Mouse (Mus musculus): ENCODE measurements at regions not wholly inside any gene's neighbourhood (a gene's known extent, or its start where the extent isn't known, plus 50 kb on each side); places are given as distances from the start of the nearest gene placed in this dataset.
"Not testable (repeated sequence)": the region's sequence is repeated elsewhere in the genome, so short reads cannot be mapped to it uniquely, and the experiment has no call there.

- no peak for DNase-seq
Measured at GRCm38 (mm10) chr10:111637084-111637735, 131.1 kb downstream of the Phlda1 start.

GRCm38 (mm10) chr10:111639866-111640265 lies 133.8 kb downstream of the Phlda1 start:
- DNase-seq = no peak

GRCm38 (mm10) chr10:111642683-111643082 lies 136.6 kb downstream of the Phlda1 start:
- DNase-seq = no peak

- DNase-seq = not testable (repeated sequence)
Measured at GRCm38 (mm10) chr10:111653773-111654172, 147.7 kb downstream of the Phlda1 start.

- no peak for DNase-seq
Measured at GRCm38 (mm10) chr10:111654364-111655226, 148.5 kb downstream of the Phlda1 start.

- no peak for DNase-seq
Measured at GRCm38 (mm10) chr10:111658828-111659227, 152.7 kb downstream of the Phlda1 start.

- no peak for DNase-seq
Measured at GRCm38 (mm10) chr10:111662665-111663064, 156.6 kb downstream of the Phlda1 start.

GRCm38 (mm10) chr10:111665834-111666233 lies 159.7 kb downstream of the Phlda1 start:
- no peak for DNase-seq

- DNase-seq = no peak
Measured at GRCm38 (mm10) chr10:111666963-111667362, 160.9 kb downstream of the Phlda1 start.

- DNase-seq = no peak
Measured at GRCm38 (mm10) chr10:111668639-111669038, 162.6 kb downstream of the Phlda1 start.

GRCm38 (mm10) chr10:111669658-111670057 lies 163.6 kb downstream of the Phlda1 start:
- DNase-seq = no peak

- DNase-seq = no peak
Measured at GRCm38 (mm10) chr10:111670666-111671065, 164.6 kb downstream of the Phlda1 start.

- DNase-seq = no peak
Measured at GRCm38 (mm10) chr10:111672454-111673316, 166.6 kb downstream of the Phlda1 start.

- no peak for DNase-seq
Measured at GRCm38 (mm10) chr10:111673317-111673610, 167.2 kb downstream of the Phlda1 start.

- no peak for DNase-seq
Measured at GRCm38 (mm10) chr10:111676255-111676654, 170.2 kb downstream of the Phlda1 start.

GRCm38 (mm10) chr10:111680919-111681318 lies 174.8 kb downstream of the Phlda1 start:
- no peak for DNase-seq

- DNase-seq = no peak
Measured at GRCm38 (mm10) chr10:111684409-111685346, 178.6 kb downstream of the Phlda1 start.

- DNase-seq = no peak
Measured at GRCm38 (mm10) chr10:111686585-111686984, 180.5 kb downstream of the Phlda1 start.

GRCm38 (mm10) chr10:111689587-111689986 lies 183.5 kb downstream of the Phlda1 start:
- DNase-seq = no peak

GRCm38 (mm10) chr10:111693762-111694161 lies 187.7 kb downstream of the Phlda1 start:
- no peak for DNase-seq

- DNase-seq = no peak
Measured at GRCm38 (mm10) chr10:111694227-111695200, 188.4 kb downstream of the Phlda1 start.

All from thymus, adult 18-20 months (tissue).